Mouse (Mus musculus): ENCODE data around the gene Pard3b. TPM values are rescaled to one million over a fixed set of nuclear protein-coding genes. Genes with fewer than 3 reads are reported as not detected.
"Not testable (repeated sequence)": the region's sequence is repeated elsewhere in the genome, so short reads cannot be mapped to it uniquely, and the experiment has no call there.

Pard3b gene
- polyA plus RNA-seq, 1 experiment = 2.0 TPM

DNA sequence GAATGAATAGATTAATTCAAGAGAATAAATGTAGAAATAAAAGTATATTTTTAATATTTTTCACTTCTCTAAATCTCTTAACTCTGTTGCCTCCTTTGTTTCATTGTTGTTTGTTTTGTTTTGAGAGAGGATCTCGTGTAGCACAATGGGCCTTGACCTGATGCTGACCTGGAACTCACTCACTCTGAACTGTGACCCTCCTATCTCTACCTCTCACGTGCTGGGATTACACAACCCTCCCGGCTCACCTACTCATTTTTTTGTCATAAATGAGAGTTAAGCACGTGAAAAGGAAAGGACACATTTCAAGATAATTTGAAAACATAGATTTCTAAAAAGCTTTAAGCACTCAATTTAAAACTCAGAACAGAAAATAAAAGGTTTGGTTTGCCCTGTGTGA is 928.0 kb downstream of the Pard3b start:
- no peak for DNase-seq (ENCODE audit: low read depth)

DNA sequence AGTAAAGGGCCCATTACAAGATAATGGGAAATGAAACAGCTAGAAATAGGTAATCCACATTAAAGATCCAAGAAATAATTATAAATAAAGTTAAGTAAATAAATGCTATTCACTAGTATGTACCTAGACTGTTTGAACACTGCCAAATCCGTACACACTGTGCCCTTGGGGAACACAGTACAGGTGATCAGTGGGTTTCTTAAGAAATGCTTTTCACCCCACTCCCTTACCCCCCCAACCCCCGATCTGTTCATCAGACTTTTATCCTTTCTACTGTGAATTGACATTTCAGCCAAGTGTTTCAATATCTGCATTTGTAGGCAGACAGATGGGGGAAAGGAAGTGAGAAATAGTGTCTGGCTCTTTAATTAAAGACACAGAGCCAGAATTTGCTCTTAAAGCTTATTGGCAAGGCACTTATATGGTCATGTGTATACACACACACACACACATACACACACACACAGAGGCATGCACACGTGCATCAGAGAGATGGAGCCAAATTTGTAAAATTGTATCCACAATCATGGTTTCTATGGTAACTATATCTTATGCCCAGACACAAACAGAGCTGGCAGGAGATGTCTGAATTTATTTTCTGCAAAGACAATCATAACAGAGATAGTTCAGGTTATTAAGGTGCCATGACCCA is 938.4 kb downstream of the Pard3b start:
- no peak for DNase-seq (ENCODE audit: low read depth)

DNA sequence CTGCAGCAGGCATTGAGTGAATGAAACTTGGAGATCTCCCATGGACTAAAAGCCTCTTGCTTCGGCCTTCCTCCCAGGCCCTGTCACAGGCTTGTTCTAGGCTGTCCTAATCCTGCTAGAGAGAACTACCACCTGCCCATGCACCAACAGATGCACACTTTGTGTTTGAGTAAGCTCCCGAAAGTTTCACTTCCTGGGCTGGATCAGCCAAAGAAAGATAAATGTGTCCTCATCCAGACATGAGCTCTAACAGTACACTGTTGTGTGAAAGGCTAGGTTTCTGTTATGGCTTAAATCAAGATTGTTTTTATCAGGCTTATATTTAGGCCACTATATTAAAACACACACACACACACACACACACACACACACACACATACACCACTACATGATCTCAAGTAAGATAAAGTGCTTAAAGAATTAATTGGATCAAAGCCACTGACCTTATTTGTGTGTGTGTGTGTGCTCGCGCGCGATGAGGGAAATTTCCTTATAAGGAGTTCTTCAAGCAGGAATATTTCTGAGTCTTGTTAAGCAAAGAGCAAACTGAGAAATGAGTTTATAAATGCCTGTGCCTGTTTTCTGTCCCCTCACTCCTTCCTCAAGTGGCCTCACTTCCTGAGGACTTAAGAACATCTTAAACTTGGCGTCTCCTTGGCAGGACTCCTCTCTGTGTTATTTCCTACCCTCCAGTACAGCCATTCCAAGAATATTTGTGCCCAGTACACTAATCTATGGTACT is 940.6 kb downstream of the Pard3b start:
- DNase-seq (ENCODE audit: low read depth) = no peak

DNA sequence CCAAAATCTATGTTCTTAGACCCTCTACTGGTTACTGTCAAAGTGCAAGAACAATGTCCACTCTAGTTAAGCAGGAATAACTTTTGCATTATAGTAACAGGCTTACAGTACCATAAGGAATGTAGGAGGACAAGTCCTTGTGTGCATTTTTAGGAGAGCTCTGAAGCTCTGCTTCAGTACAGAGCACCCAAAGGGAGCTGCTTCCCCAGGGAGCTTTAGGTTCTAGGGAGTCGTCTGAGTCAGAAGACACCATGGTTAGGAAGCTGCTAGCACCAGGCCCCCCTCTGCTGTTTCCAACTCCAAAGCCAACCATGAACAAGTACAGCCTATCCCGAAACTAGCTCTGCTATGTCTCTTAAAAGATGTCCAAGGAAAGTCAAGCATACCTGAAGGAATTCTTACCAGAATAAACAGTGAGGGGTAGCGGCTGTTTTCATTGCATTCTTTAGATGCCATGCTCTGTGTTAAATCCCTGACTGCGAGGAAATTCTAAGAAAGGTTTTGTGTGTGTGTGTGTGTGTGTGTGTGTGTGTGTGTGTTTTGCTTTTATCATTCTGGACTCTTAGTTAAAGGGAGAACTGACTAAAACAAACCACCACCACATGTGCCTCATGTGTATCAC is 941.8 kb downstream of the Pard3b start:
- no peak for DNase-seq (ENCODE audit: low read depth)

DNA sequence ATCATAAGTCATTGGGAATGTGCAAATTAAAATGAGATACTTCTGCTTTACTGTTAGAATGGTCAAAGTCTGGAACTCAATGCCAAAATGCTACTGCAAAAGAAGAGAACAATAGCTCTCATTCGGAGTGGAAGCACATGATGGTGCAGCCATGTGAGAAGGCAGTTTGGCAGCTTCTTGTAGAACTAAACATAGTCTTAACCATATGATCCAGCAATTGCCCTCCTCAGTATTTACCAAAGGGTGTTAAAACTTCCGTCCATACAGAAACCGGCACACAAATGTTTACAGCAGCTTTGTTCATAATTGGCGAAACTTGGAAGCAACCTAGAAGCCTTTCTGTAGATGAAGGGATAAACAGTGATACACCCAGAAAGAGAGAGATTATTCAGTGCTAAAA is 943.9 kb downstream of the Pard3b start:
- DNase-seq (ENCODE audit: low read depth) = no peak

DNA sequence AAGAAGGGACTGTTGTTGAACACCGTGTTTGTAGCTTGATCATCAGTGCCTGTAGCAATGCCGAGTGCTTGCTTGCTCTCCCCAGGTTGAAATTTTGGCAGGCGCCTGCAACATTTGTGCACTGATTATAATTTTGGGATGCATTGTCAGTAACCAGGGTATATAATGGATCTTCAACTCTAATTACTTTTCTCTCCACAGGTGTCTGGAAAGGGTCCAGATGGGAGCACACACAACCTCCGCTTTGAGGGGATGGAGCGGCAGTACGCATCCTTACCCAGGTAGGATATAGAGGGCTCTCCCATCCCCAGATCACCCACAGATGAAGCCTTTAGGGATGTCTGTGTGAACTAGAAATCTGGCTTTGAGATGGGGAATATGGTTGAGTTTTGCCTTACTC is 948.9 kb downstream of the Pard3b start:
- DNase-seq (ENCODE audit: low read depth) = no peak

DNA sequence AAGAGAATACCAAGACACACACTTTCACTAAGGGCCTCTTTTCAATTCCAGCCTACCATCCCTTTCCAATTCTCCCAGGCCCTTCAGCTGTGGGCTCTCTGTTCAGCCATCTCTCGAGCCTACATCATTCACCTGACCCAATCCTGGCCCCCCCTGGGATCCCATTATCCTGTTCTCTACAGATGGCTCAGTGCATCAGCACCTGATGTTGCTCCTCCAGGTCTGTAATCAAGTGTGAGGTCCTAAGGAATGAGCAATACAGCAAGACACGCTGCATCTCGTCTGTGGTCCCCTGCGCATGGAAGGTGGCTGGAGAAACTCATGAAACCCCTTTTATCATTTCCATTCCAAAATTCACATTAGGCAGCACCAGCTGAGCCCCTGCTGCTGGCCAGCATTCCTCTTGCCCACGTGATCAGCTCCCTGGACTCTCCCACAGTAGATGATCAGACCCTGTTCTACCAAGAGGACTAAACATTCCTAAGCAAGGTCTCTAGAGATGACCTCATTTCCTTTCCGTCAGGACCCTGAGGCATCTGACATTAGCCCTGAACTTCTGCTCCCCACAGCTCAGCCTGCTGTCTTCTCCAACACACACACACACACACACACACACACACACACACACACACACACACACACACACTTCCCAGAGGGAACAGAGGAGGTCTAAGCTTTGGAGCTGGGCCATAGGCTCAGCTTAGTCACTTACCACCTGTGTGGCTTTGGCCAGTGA is 952.8 kb downstream of the Pard3b start:
- DNase-seq (ENCODE audit: low read depth) = no peak

DNA sequence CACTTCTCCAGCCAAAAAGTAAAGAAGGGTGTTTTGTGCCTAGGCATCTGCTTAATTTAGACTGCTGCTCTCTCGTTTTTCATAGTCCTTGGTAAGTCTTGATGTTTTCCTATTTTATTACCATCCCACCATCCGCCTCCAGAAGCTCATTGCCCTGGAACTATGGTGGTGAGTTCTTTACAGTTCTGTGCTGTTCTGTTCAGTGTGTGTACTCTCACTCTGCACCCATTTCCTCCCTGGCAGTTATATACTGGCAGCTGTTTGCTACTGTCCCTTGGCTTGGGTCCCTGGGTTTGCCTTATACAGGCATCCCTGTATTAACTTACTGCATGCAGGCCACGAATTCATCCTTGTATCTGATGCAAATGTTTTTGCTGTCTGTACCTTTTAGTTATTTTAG is 956.8 kb downstream of the Pard3b start:
- no peak for DNase-seq (ENCODE audit: low read depth)

DNA sequence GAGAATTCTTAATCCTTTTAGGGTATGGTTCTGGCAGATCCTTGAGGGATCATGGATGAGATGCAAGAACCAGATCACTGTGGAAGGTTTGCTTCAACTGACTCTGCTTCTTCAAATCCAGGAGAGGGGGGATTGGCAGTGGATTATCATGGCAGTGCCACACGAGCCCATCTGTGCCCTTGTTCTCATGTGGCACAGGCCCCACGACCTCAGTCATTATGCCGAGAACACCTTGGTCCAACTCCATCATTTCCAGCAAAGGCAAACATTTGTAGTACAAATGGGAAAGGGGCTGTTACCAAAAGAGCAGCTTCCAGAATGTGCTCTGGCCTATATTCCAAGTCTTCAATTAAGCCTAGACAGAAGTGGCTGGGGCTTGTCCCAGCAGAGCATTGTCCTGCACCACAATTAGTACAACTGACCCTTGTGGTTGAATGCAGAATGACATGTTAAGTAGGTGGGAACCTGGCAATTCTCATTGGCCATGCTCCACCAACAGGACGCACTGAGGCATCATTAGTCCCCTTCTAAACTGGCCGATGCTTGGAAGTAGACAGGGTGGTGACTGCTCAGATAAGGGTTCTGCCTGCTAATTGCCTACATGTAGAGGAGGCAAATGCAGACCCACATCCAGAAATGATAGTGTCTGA is 959.3 kb downstream of the Pard3b start:
- no peak for DNase-seq (ENCODE audit: low read depth)

DNA sequence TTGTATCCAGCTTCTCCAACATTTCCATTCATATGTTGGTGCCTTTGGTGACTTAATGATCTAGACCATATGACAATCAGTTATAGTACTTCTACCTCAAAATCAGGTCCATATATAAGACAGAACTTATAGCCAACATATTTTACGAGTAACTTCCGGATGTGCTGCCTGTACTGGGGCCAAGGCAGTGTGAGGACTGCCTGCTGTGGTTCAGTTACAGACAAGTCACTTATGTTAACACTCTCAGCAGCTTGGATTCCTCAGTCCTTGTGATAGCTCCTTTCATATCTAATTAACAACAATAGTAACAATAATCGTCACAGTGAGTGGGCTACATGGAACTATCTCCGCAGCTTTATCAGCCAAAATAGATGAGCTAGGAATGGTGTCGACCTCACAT is 959.9 kb downstream of the Pard3b start:
- no peak for DNase-seq (ENCODE audit: low read depth)

DNA sequence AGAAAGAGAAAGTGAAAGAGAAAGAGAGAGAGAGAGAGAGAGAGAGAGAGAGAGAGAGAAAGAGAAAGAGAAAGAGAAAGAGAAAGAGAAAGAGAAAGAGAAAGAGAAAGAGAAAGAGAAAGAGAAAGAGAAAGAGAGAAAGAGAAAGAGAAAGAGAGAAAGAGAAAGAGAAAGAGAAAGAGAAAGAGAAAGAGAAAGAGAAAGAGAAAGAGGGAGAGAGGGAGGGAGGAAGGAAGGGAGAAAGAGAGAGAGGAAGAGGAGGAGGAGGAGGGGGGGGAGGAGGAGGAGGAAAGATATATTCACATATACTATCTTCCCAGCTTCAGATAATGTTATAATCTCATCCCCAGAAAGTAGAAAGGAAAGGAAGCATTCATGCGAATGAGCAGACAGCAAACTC is 966.0 kb downstream of the Pard3b start:
- not testable (repeated sequence) for DNase-seq (ENCODE audit: low read depth)

DNA sequence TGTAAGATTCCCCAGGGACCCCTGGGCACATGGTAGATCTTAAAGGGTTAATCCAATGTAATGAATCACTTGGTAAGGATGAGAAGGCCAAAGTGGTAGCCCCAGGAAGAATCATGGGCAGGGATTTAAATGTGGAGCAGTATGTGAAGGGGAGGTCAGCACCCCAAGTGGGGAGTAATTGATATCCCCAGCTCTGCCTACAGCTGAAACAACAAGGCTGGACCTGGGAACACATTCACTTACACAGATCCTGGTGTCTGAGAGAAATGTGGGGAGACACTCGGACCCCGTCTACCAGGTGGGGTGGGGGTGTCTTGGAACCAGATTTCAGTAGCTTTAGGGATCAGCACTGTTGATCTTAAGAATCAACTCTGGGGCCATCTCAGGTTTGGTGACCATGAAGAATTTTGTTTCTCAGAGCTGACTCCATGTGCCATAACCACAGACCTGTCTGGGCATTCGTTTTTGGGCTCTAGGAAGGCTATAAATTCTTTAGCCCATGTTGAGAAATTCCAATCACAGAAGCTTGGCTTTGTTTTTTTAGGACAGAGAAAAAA is 979.6 kb downstream of the Pard3b start:
- DNase-seq (ENCODE audit: low read depth) = no peak

DNA sequence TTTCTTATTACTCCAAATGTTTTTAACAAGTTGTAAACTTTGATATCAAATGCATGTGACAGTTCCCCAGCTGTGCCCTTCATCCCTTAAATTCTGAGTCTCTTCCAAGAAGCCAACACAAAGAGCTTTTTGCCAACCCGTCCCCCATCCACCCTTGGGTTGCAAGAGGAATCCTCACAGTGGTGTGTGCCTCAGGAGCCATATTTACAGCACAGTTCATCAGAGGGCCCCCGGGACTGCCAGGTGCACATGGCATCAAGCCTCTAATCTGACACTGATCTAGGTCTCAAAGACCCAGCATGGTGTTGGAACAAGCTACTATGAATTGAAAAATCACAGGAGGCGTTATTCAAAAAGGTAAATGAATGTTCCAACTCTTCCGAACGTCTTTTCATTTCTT is 980.8 kb downstream of the Pard3b start:
- DNase-seq (ENCODE audit: low read depth) = no peak

DNA sequence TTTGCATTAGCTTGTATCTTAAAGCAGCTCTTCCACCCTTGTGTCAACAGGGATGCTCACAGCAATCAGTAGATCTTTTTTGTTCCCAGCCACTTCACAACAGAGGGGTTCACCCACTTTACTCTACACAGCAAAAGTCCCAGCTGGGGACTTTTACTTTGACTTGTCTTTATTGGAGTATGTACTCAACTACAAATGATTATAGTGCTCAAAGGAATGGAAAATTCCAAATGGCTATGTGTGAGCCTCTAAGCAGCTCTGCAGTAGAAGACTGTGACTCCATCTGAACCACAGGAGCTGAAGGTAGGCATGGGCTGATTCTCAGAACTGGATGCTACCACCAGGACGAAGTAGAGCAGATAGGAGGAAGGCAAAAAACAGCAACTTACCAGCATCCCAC is 983.8 kb downstream of the Pard3b start:
- no peak for DNase-seq (ENCODE audit: low read depth)

DNA sequence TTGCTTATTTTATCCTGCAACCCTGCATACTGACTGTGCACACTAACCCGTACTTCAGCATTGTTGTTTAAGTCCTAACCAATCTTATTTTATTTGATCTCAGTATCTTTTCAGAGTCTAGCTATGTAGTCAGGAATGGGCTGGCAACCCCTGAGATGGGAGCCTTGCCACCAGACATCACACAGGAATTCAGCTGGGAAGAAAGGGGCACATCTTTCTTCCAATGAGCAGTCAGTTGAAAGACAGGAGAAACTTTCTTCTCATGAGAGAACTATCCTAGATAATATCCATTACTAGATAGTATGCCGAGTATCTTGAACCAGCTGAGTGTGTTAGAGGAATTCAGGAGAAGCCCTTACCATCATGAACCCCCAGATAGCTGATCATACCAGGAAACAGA is 985.5 kb downstream of the Pard3b start:
- no peak for DNase-seq (ENCODE audit: low read depth)

DNA sequence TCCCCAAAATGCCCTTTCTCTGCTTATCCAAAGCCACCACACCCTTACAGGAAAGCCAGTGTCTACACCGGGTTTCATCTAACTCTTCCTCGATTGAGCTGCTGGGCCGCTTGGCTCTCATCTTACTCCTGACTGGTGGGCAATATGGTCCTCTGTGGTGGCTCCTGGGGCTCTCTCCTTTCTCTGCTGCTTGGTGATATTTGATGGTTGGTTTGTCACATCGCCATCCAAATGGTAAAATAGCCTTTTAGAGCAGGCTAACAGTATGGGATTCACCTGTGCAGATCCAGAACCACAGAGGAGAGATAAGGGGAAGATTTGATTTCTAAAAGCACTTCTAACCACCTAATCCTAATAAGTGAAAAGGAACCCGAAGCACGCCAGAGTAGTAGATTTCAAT is 986.2 kb downstream of the Pard3b start:
- DNase-seq (ENCODE audit: low read depth) = no peak

DNA sequence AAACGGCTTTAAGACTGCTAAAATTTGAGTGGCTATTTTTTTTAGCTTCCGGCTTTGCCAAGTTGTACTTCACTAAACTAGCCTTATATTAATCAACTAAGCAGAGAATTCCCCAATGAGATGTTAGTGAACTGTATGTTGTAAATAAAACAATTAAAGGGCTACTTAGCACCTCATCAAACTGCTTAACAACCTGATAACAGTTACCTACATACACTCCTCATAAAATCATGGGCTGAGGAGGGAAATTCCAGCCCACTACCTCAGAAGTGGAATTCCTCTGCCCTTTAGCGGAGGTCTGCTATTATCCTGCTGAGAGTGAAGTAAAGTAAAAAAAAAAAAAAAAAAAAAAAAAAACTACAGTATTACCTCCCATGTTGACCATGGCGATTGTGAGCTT is 986.7 kb downstream of the Pard3b start:
- DNase-seq (ENCODE audit: low read depth) = no peak

DNA sequence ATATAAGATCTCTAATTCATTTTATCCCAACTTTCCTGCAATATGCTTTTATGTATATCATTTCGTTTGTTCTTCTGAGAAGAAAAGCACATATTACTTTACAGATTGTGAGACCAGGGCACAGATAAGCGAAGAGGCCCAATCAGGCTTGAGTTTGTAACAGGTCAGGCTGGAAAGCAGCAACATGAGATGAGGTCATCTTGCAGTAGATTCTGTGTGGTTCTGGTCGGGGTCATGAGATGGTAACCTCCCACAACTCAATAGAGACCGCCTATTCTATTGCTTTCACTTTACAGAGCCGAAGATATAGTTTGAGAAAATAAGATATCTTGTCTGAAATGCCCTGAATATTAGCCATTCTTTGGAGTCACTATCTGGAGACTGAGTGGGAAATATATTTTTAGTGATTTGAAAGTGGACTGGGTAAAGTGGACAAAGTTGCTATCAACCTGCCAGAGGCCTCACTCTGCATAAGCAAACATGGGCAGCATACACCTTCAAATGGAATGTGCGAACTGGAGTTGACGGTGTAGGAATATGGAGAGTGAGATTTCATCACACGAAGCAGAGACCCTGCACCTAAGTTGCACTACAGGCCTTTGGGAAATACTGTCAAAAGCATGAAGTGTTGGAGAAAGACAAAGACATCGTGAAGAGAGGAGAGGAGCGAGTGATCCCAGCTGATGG is 987.3 kb downstream of the Pard3b start:
- no peak for DNase-seq (ENCODE audit: low read depth)

DNA sequence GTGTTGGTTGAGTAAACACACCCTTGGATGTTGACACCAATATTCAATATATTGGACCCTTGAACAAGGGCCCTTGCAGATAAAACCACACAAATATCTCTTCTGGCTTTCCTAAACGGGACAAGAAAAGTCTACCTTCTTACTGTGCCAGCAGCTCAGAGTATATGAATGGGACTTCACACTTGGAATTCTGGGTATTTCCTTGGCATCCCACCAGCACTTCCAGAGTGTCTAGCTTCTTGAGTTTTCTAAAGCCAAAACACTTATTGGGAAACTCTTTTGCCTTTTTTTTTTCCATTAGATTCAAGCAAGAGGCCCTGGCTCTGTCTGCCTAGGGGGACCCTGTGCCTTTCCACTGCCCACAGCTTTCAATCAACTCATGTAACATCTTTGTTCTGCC is 991.3 kb downstream of the Pard3b start:
- no peak for DNase-seq (ENCODE audit: low read depth)

DNA sequence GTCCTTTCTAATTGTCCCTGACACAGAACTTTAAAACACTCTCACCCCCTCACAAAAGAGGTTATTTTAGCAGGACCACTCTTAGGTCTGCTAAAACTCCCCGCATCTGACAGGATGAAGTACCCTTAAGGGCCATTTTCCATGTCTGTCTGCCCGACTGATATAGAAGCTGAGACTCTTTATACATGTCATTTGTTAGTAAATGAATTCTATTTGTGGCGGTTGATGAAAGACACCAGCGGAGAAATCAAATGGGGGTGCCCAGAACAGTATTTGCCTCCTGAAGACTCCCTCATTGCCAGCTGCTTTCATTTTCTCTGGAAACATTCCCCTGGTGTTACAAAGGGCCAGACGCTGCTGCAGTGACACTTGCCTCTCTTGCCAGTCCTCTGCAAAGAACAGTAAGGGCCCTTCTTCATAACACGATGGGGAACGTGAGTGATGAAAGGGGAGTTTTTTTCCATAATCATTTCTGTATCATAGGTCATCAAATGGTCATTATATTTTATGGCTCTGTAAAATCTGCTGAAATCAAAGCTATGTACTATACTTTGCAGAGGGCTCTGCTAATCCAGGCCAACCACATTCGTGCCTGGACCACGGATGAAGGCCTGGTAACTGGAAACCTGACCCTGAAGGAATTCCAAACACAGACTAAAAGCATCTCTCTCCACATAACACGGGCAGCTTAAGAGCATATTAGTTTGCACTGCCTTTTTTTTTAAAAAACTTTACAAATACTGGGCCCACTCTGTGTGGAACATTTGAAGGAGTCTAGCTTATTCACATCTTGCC is 993.1 kb downstream of the Pard3b start:
- DNase-seq (ENCODE audit: low read depth) = no peak
